Mouse (Mus musculus) spleen, postnatal 14 days (tissue): Measurements from ENCODE around the gene Pde4d.

Experiments used
- DNase-seq, 2 experiments: peaks; one replicate each; pipeline ENCODE4 v3.0.0; 2021 to 2022; ENCODE audit warnings: low spot score in 2 of 2

The Pde4d gene

GRCm38 (mm10) chr13:109821725-109822412, 1372.1 kb downstream of the Pde4d start:
- DNase-seq = no peak

GRCm38 (mm10) chr13:109822413-109823298, 1372.9 kb downstream of the Pde4d start:
- peak; percentile 74 to 79 for DNase-seq

GRCm38 (mm10) chr13:109823307-109824031, 1373.7 kb downstream of the Pde4d start:
- no peak for DNase-seq

GRCm38 (mm10) chr13:109825891-109826290, 1376.1 kb downstream of the Pde4d start:
- no peak for DNase-seq

- no peak for DNase-seq
These were observed 1377.6 kb downstream of the Pde4d start for GRCm38 (mm10) chr13:109827341-109827740.

GRCm38 (mm10) chr13:109827909-109828308, 1378.2 kb downstream of the Pde4d start:
- DNase-seq = no peak

- no peak for DNase-seq
These were observed 1379.7 kb downstream of the Pde4d start for GRCm38 (mm10) chr13:109829444-109829843.

GRCm38 (mm10) chr13:109834935-109835334, 1385.2 kb downstream of the Pde4d start:
- DNase-seq = no peak

- no peak for DNase-seq
These were observed 1387.7 kb downstream of the Pde4d start for GRCm38 (mm10) chr13:109837453-109837852.

- no peak for DNase-seq
These were observed 1388.2 kb downstream of the Pde4d start for GRCm38 (mm10) chr13:109837921-109838320.

- DNase-seq = no peak
These were observed 1390.5 kb downstream of the Pde4d start for GRCm38 (mm10) chr13:109840251-109840650.

- no peak for DNase-seq
These were observed 1391.5 kb downstream of the Pde4d start for GRCm38 (mm10) chr13:109841140-109841822.

- DNase-seq = no peak
These were observed 1393.2 kb downstream of the Pde4d start for GRCm38 (mm10) chr13:109842982-109843381.

GRCm38 (mm10) chr13:109844828-109845227, 1395.1 kb downstream of the Pde4d start:
- DNase-seq = no peak

GRCm38 (mm10) chr13:109863826-109864225, 1414.1 kb downstream of the Pde4d start:
- no peak for DNase-seq

- no peak for DNase-seq
These were observed 1414.6 kb downstream of the Pde4d start for GRCm38 (mm10) chr13:109864311-109864710.

GRCm38 (mm10) chr13:109880392-109880791, 1430.6 kb downstream of the Pde4d start:
- DNase-seq = no peak

GRCm38 (mm10) chr13:109881161-109881857, 1431.6 kb downstream of the Pde4d start:
- DNase-seq = no peak

GRCm38 (mm10) chr13:109883636-109884035, 1433.9 kb downstream of the Pde4d start:
- no peak for DNase-seq

- DNase-seq = no peak
These were observed 1435.1 kb downstream of the Pde4d start for GRCm38 (mm10) chr13:109884812-109885211.

GRCm38 (mm10) chr13:109888293-109888692, 1438.5 kb downstream of the Pde4d start:
- DNase-seq = no peak
